Mouse (Mus musculus): Measurements from ENCODE around the gene Tgfa. TPM values are rescaled to one million over a fixed set of nuclear protein-coding genes. Genes with fewer than 3 reads are reported as not detected.
A peak's percentile ranks its signal among the peaks of the same experiment; 100 is the strongest.

Tgfa gene
- total and polyA plus RNA-seq, 3 experiments, result 7.8 to 9.1 TPM; not detected in 1

- Histone ChIP-seq H3K36me3 (ENCODE audit: control insufficient read depth in 1 of 2, insufficient read depth in 2 of 2, low read length in 2 of 2) (no peaks in the 10 kb centered on the region), H3K27ac (ENCODE audit: control insufficient read depth, low read depth, low read length) (no peak overlapping the region), H3K9ac (ENCODE audit: control insufficient read depth, low read depth, low read length, poor library complexity, severe bottlenecking) (no peak overlapping the region), H3K27me3 (ENCODE audit: control insufficient read depth in 1 of 2, insufficient read depth in 2 of 2, low read length in 2 of 2) (peaks cover 0 to 3% of the 10 kb centered on the region in 2 experiments; a peak in 3 of 4 replicates), H3K4me1 (ENCODE audit: control insufficient read depth in 1 of 2, insufficient read depth in 2 of 2, low read length in 2 of 2) (no peaks in the 10 kb centered on the region; a peak in 1 of 4 replicates), H3K4me3 (ENCODE audit: control insufficient read depth in 1 of 2, insufficient read depth in 1 of 2, low read depth in 2 of 2, low read length in 2 of 2) (no peak overlapping the region), H3K79me2 (ENCODE audit: control insufficient read depth, insufficient read depth, low read length, poor library complexity) (no peaks in the 10 kb centered on the region), H3K9me3 (replicated peaks; ENCODE audit: insufficient read depth, low read length) (no peaks in the 10 kb centered on the region)
- no peak for TF ChIP-seq MEF2A (IDR thresholded peaks at IDR 0.05; ENCODE audit: extremely low read depth, insufficient replicate concordance, low read depth, low read length, poor library complexity, severe bottlenecking)
- peak in 1 of 2 experiments; percentile 47; a peak in 1 of 4 replicates for TF ChIP-seq EP300 (IDR thresholded peaks at IDR 0.05; ENCODE audit: low read depth in 1 of 2, low read length in 2 of 2)
- peak; percentile 45; the same call in 1 of the 2 replicates for TF ChIP-seq GATA1 (IDR thresholded peaks at IDR 0.05; ENCODE audit: low read depth, low read length)
- DNase-seq (ENCODE audit: low read depth, low spot score), result peak; percentile 21
These were observed 40.5 kb upstream of the Tgfa start for GRCm38 (mm10) chr6:86154481-86154880.

GRCm38 (mm10) chr6:86157253-86158234 is 37.5 kb upstream of the Tgfa start:
- Histone ChIP-seq H3K9ac (ENCODE audit: control insufficient read depth, low read depth, low read length, poor library complexity, severe bottlenecking) (no peak overlapping the region), H3K4me1 (ENCODE audit: control insufficient read depth in 1 of 2, insufficient read depth in 2 of 2, low read length in 2 of 2) (no peaks in the 10 kb centered on the region; a peak in 1 of 4 replicates), H3K36me3 (ENCODE audit: control insufficient read depth in 1 of 2, insufficient read depth in 2 of 2, low read length in 2 of 2) (no peaks in the 10 kb centered on the region), H3K79me2 (ENCODE audit: control insufficient read depth, insufficient read depth, low read length, poor library complexity) (no peaks in the 10 kb centered on the region), H3K9me3 (replicated peaks; ENCODE audit: insufficient read depth, low read length) (no peaks in the 10 kb centered on the region), H3K4me3 (ENCODE audit: control insufficient read depth in 1 of 2, insufficient read depth in 1 of 2, low read depth in 2 of 2, low read length in 2 of 2) (no peak overlapping the region), H3K27ac (ENCODE audit: control insufficient read depth, low read depth, low read length) (no peak overlapping the region), H3K27me3 (ENCODE audit: control insufficient read depth in 1 of 2, insufficient read depth in 2 of 2, low read length in 2 of 2) (peaks cover 0 to 1% of the 10 kb centered on the region in 2 experiments; a peak in 2 of 4 replicates)
- TF ChIP-seq ZNF384 (IDR thresholded peaks at IDR 0.05; ENCODE audit: low read depth, low read length) (no peak), SMC3 (IDR thresholded peaks at IDR 0.05; ENCODE audit: low read depth, low read length) (0 out of 2 replicates have a peak, but pooled peaks have one; percentile 18), CTCF (IDR thresholded peaks at IDR 0.05 in 2 of 3, conservative IDR thresholded peaks at IDR 0.05 in 1 of 3; ENCODE audit: control insufficient read depth in 1 of 3, insufficient read depth in 1 of 3, low read depth in 2 of 3, low read length in 3 of 3, poor library complexity in 1 of 3, severe bottlenecking in 1 of 3) (peak; percentile 25 to 34 (median 28); a peak in 4 of 6 replicates)
- peak; percentile 17 for DNase-seq (ENCODE audit: low read depth, low spot score)

DNA sequence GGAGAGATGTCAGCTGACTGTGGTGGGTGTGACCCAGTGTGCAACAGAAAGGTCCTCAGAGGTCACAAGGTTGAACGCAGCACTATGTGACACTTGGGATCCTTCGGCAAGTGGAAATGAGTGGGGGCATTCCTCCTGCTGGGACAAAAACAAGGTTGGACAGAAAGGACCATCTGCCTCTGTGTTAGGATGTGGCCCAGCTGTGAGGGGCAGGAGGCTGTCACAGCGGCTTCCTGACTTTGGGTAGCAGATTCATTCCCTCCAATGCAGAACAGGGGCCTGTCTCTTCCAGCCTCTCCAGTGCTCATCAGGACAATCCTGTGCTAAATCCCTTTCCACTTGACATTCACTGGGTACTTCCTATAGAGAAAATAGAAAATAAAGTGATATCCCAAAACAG is 34.1 kb upstream of the Tgfa start:
- Histone ChIP-seq H3K4me3 (ENCODE audit: control insufficient read depth in 1 of 2, insufficient read depth in 1 of 2, low read depth in 2 of 2, low read length in 2 of 2) (no peak overlapping the region), H3K9me3 (replicated peaks; ENCODE audit: insufficient read depth, low read length) (no peaks in the 10 kb centered on the region), H3K4me1 (ENCODE audit: control insufficient read depth in 1 of 2, insufficient read depth in 2 of 2, low read length in 2 of 2) (peaks cover 0 to 2% of the 10 kb centered on the region in 2 experiments; a peak in 2 of 4 replicates), H3K27ac (ENCODE audit: control insufficient read depth, low read depth, low read length) (no peak overlapping the region), H3K27me3 (ENCODE audit: control insufficient read depth in 1 of 2, insufficient read depth in 2 of 2, low read length in 2 of 2) (peaks cover 0 to 1% of the 10 kb centered on the region in 2 experiments; a peak in 2 of 4 replicates), H3K36me3 (ENCODE audit: control insufficient read depth in 1 of 2, insufficient read depth in 2 of 2, low read length in 2 of 2) (no peaks in the 10 kb centered on the region), H3K79me2 (ENCODE audit: control insufficient read depth, insufficient read depth, low read length, poor library complexity) (no peaks in the 10 kb centered on the region), H3K9ac (ENCODE audit: control insufficient read depth, low read depth, low read length, poor library complexity, severe bottlenecking) (no peak overlapping the region)
- TF ChIP-seq CTCF (IDR thresholded peaks at IDR 0.05 in 2 of 3, conservative IDR thresholded peaks at IDR 0.05 in 1 of 3; ENCODE audit: control insufficient read depth in 1 of 3, insufficient read depth in 1 of 3, low read depth in 2 of 3, low read length in 3 of 3, poor library complexity in 1 of 3, severe bottlenecking in 1 of 3) (no peak), ZC3H11A (IDR thresholded peaks at IDR 0.05; ENCODE audit: low read depth, low read length) (no peak), ELF1 (IDR thresholded peaks at IDR 0.05; ENCODE audit: low read depth, low read length) (no peak), ZKSCAN1 (IDR thresholded peaks at IDR 0.05; ENCODE audit: low read depth, low read length) (no peak), GATA1 (IDR thresholded peaks at IDR 0.05; ENCODE audit: low read depth, low read length) (no peak), TAL1 (IDR thresholded peaks at IDR 0.05; ENCODE audit: low read length) (no peak), POLR2AphosphoS5 (IDR thresholded peaks at IDR 0.05; ENCODE audit: borderline replicate concordance, low read depth, low read length) (no peak), CHD2 (IDR thresholded peaks at IDR 0.05; ENCODE audit: low read length) (no peak), BHLHE40 (IDR thresholded peaks at IDR 0.05; ENCODE audit: borderline replicate concordance, low read depth, low read length) (no peak), KAT2A (conservative IDR thresholded peaks at IDR 0.05; ENCODE audit: low read depth, low read length) (no peak), TCF12 (IDR thresholded peaks at IDR 0.05; ENCODE audit: low read depth, low read length) (no peak), E2F4 (IDR thresholded peaks at IDR 0.05; ENCODE audit: borderline replicate concordance, low read depth, low read length) (no peak), UBTF (IDR thresholded peaks at IDR 0.05; ENCODE audit: borderline replicate concordance, insufficient read depth, low read depth, low read length) (no peak), RCOR1 (IDR thresholded peaks at IDR 0.05; ENCODE audit: low read depth, low read length) (no peak)
- no peak for DNase-seq (ENCODE audit: low read depth, low spot score)

Measured in MEL (cell line).